Mouse (Mus musculus) ovary, adult 18-20 months (tissue): ENCODE measurements around the gene Usp27x.

ENCODE experiments used
- DNase-seq: peaks from one replicate; pipeline ENCODE4 v3.0.0; 2022; ENCODE audit warnings: low spot score, mixed read lengths

The Usp27x gene

GRCm38 (mm10) chrX:7375716-7376480 lies at the start of gene Usp27x:
Gene Usp27x (minus strand): TSS chrX:7375830.
- DNase-seq = peak; percentile 76

- peak; percentile 29 for DNase-seq
These were observed 47.1 kb upstream of the Usp27x start for GRCm38 (mm10) chrX:7422691-7423111.

DNA sequence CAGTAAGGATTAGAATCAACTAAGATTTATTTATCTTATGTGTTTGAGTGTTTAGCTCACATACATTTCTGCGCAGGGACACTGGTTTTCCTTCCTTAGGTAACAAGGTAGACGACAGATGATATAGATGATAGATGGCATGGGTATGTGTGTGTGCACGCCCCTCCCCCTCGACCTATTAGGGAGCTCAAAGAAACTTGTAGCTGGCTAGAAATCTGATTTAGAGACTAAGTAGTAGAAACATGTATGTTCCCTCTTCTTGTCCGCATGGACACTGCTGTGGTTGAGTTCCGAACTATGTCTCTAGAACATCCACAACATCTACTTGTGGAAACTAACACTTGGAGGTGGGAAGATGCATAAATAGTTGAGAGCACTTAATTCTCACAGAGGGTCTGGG lies 46.5 kb upstream of the Usp27x start:
- no peak for DNase-seq

GRCm38 (mm10) chrX:7421016-7421415 lies 45.4 kb upstream of the Usp27x start:
- DNase-seq = peak; percentile 57

GRCm38 (mm10) chrX:7416178-7416871 lies 40.7 kb upstream of the Usp27x start:
- peak; percentile 14 for DNase-seq

DNA sequence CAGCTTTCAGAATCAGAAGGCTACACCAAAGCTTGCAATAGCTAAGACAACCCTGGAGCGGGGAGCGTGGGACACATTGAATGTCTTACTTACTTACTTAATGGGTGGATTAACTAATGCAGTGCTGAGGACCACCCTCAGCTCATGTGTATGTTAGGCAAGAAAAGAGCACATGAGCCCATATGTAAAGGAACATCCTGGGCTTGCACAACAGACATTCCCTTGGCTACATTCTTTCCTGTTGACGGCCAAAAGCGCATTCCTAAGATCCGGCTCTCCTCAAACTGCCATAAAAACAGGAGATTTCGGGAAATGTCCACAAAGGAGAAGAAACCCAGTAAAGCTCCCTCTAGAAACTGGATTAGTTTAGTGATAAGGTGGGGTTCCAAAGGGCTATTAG lies 39.7 kb upstream of the Usp27x start:
- DNase-seq = no peak

- DNase-seq = no peak
These were observed 36.8 kb upstream of the Usp27x start for GRCm38 (mm10) chrX:7412239-7413033.

GRCm38 (mm10) chrX:7376586-7376985 lies 956 bp upstream of the Usp27x start:
- DNase-seq = peak; percentile 6

DNA sequence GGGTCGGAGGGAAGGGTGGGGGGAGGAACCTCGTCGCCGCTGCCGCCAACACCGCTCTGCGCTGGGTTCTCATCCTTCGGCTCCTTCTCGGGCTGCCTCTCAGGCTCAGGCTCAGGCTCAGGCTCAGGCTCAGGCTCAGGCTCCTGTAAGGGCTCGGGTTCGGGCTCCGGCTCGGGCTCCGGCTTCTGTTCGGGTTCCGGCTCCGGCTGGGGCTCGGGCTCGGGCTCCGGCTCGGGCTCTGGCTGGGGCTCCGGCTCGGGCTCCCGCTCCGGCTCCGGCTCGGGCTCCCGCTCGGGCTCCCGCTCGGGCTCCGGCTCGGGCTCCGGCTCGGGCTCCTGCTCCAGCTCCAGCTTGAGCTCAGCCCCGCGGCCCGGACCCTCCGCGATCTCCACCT lies 311 bp downstream of the Usp27x start:
- no peak for DNase-seq

DNA sequence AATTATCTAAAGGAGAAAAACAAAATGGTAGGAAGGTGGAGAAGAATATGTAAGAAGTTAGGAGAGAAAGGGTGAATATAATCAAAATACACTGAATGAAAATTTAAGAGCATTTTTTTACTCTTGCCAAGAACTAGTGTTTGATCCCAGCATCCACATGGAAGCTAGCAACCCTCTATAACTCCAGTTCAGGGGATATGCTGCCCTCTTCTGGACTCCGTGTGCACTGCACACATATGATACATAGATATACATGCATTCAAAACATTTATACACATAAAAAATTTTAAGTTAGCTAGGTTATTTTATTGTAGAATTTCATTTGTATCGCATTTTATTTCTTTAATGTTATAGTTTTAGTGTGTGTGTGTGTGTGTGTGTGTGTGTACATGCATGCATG lies 50.2 kb downstream of the Usp27x start:
- no peak for DNase-seq

DNA sequence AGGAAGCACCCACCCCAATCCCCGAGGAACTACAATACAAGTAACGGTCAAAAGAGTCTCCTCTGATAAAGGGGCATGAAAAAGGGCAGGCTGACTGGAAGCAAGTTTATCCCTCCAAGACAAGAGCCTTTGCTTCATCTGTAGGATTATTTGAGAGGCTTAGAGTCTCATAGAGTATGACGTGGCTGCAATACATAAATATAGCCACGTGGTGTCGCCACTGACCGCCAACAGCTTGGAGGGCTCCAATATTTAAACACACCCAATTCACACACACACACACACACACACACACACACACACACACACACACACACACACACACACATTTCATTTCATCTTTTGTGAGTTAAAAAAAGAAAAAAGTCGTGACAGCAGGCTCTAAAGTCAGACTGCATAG lies 53.3 kb downstream of the Usp27x start:
- peak; percentile 18 for DNase-seq
